Mouse (Mus musculus): ENCODE data around the gene Gsta1. TPM values are rescaled to one million over a fixed set of nuclear protein-coding genes. Genes with fewer than 3 reads are reported as not detected.

Gene Gsta1
- total and polyA plus RNA-seq, 3 experiments = not detected

DNA sequence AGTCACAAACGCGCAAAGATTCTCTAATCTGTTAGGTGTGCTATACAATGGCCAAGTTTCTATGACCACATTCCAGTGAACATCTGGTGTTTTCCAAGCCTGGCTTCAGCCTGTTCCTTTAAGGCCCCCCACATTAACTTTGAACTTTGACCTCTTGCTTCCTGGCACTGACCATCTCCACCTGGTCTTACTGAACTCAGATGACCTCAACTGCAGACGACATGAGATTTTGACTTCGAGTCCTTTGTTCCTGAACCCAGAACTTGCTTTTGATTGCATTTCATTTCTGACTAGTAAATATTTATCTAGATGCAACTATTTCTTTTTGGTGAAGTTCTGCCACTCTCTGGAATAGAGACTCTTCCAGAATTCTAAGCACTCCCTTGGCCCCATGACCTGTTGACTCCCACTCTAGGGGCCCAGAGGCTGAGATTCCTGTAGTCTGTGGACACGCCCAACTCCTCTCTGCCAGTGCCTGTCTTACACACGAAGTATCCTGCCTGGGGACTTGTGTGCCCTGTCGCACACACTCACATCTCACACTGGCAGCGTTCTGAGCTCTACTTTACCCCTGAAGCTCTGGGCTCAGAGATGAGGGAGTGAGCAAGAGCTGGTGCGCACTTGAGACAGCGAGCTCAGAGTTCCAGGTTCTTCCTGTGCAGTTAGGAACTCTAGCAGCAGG lies 7.1 kb upstream of the Gsta1 start:
- Histone ChIP-seq H3K27me3 (ENCODE audit: control insufficient read depth in 1 of 2, insufficient read depth in 2 of 2, low read length in 2 of 2) (no peaks in the 10 kb centered on the region), H3K4me3 (ENCODE audit: control insufficient read depth in 1 of 2, insufficient read depth in 1 of 2, low read depth in 2 of 2, low read length in 2 of 2) (no peak overlapping the region), H3K9me3 (replicated peaks; ENCODE audit: insufficient read depth, low read length) (no peaks in the 10 kb centered on the region), H3K4me1 (ENCODE audit: control insufficient read depth in 1 of 2, insufficient read depth in 2 of 2, low read length in 2 of 2) (no peaks in the 10 kb centered on the region), H3K9ac (ENCODE audit: control insufficient read depth, low read depth, low read length, poor library complexity, severe bottlenecking) (no peak overlapping the region), H3K79me2 (ENCODE audit: control insufficient read depth, insufficient read depth, low read length, poor library complexity) (no peaks in the 10 kb centered on the region), H3K27ac (ENCODE audit: control insufficient read depth, low read depth, low read length) (no peak overlapping the region), H3K36me3 (ENCODE audit: control insufficient read depth in 1 of 2, insufficient read depth in 2 of 2, low read length in 2 of 2) (peaks cover 0 to 1% of the 10 kb centered on the region in 2 experiments; a peak in 1 of 4 replicates)
- TF ChIP-seq MAFK (IDR thresholded peaks at IDR 0.05; ENCODE audit: borderline replicate concordance, low read depth, low read length) (no peak), POLR2AphosphoS2 (IDR thresholded peaks at IDR 0.05; ENCODE audit: low read length) (no peak), KAT2A (conservative IDR thresholded peaks at IDR 0.05; ENCODE audit: low read depth, low read length) (no peak), HCFC1 (IDR thresholded peaks at IDR 0.05; ENCODE audit: low read depth, low read length) (no peak), MXI1 (IDR thresholded peaks at IDR 0.05; ENCODE audit: low read depth, low read length) (no peak), ZKSCAN1 (IDR thresholded peaks at IDR 0.05; ENCODE audit: low read depth, low read length) (no peak), MYC (IDR thresholded peaks at IDR 0.05; ENCODE audit: low read depth, low read length) (no peak), MAZ (IDR thresholded peaks at IDR 0.05; ENCODE audit: low read depth, low read length) (no peak), POLR2AphosphoS5 (IDR thresholded peaks at IDR 0.05; ENCODE audit: borderline replicate concordance, low read depth, low read length) (no peak), MAX (IDR thresholded peaks at IDR 0.05; ENCODE audit: low read length) (no peak)
- no peak for DNase-seq (ENCODE audit: low read depth, low spot score)

DNA sequence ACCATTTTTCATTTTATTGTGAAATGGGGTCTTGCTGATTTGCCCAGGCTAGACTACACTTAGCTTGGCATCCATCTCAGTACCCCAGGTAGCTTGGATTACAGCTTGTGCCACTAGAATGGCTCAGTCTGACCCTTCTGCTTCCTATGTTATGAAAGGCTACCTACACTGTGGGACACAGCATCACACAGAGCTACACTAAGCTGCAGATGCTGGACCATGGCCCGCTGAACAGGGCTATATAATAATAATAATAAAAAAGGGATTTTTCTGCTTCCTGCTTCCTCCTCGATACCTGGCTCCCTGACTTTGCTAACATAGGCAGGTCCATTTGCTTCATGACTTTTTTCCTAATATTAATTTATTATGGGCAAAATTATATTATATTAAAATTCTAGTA lies 6.0 kb upstream of the Gsta1 start:
- Histone ChIP-seq H3K4me1 (ENCODE audit: control insufficient read depth in 1 of 2, insufficient read depth in 2 of 2, low read length in 2 of 2) (no peaks in the 10 kb centered on the region), H3K79me2 (ENCODE audit: control insufficient read depth, insufficient read depth, low read length, poor library complexity) (no peaks in the 10 kb centered on the region), H3K27me3 (ENCODE audit: control insufficient read depth in 1 of 2, insufficient read depth in 2 of 2, low read length in 2 of 2) (no peaks in the 10 kb centered on the region), H3K36me3 (ENCODE audit: control insufficient read depth in 1 of 2, insufficient read depth in 2 of 2, low read length in 2 of 2) (peaks cover 0 to 2% of the 10 kb centered on the region in 2 experiments; a peak in 1 of 4 replicates), H3K27ac (ENCODE audit: control insufficient read depth, low read depth, low read length) (no peak overlapping the region), H3K9me3 (replicated peaks; ENCODE audit: insufficient read depth, low read length) (no peaks in the 10 kb centered on the region), H3K9ac (ENCODE audit: control insufficient read depth, low read depth, low read length, poor library complexity, severe bottlenecking) (no peak overlapping the region), H3K4me3 (ENCODE audit: control insufficient read depth in 1 of 2, insufficient read depth in 1 of 2, low read depth in 2 of 2, low read length in 2 of 2) (no peak overlapping the region)
- no peak for DNase-seq (ENCODE audit: low read depth, low spot score)
- TF ChIP-seq ZKSCAN1 (IDR thresholded peaks at IDR 0.05; ENCODE audit: low read depth, low read length) = no peak
- TF ChIP-seq POLR2AphosphoS2 (IDR thresholded peaks at IDR 0.05; ENCODE audit: low read length) = no peak
- no peak for TF ChIP-seq POLR2AphosphoS5 (IDR thresholded peaks at IDR 0.05; ENCODE audit: borderline replicate concordance, low read depth, low read length)
- no peak for TF ChIP-seq USF1 (IDR thresholded peaks at IDR 0.05; ENCODE audit: low read depth, low read length)
- TF ChIP-seq MEF2A (IDR thresholded peaks at IDR 0.05; ENCODE audit: extremely low read depth, insufficient replicate concordance, low read depth, low read length, poor library complexity, severe bottlenecking) = no peak
- TF ChIP-seq MXI1 (IDR thresholded peaks at IDR 0.05; ENCODE audit: low read depth, low read length) = no peak
- TF ChIP-seq TAL1 (IDR thresholded peaks at IDR 0.05; ENCODE audit: low read length) = no peak
- TF ChIP-seq RAD21 (IDR thresholded peaks at IDR 0.05; ENCODE audit: low read depth, low read length) = no peak
- TF ChIP-seq CHD1 (IDR thresholded peaks at IDR 0.05; ENCODE audit: low read depth, low read length) = no peak
- no peak for TF ChIP-seq ZNF384 (IDR thresholded peaks at IDR 0.05; ENCODE audit: low read depth, low read length)
- TF ChIP-seq KAT2A (conservative IDR thresholded peaks at IDR 0.05; ENCODE audit: low read depth, low read length) = no peak
- no peak for TF ChIP-seq HCFC1 (IDR thresholded peaks at IDR 0.05; ENCODE audit: low read depth, low read length)
- no peak for TF ChIP-seq TCF12 (IDR thresholded peaks at IDR 0.05; ENCODE audit: low read depth, low read length)
- TF ChIP-seq CTCF (IDR thresholded peaks at IDR 0.05 in 2 of 3, conservative IDR thresholded peaks at IDR 0.05 in 1 of 3; ENCODE audit: control insufficient read depth in 1 of 3, insufficient read depth in 1 of 3, low read depth in 2 of 3, low read length in 3 of 3, poor library complexity in 1 of 3, severe bottlenecking in 1 of 3) = no peak
- TF ChIP-seq MAZ (IDR thresholded peaks at IDR 0.05; ENCODE audit: low read depth, low read length) = no peak
- no peak for TF ChIP-seq E2F4 (IDR thresholded peaks at IDR 0.05; ENCODE audit: borderline replicate concordance, low read depth, low read length)
- TF ChIP-seq MYC (IDR thresholded peaks at IDR 0.05; ENCODE audit: low read depth, low read length) = no peak
- no peak for TF ChIP-seq EP300 (IDR thresholded peaks at IDR 0.05; ENCODE audit: low read depth in 1 of 2, low read length in 2 of 2)
- no peak for TF ChIP-seq POLR2A (IDR thresholded peaks at IDR 0.05; ENCODE audit: control insufficient read depth in 1 of 2, insufficient read depth in 1 of 2, low read depth in 1 of 2, low read length in 2 of 2, poor library complexity in 1 of 2)

Data from MEL (cell line).